Mouse (Mus musculus): Measurements from ENCODE around the gene Ak7. TPM values are rescaled to one million over a fixed set of nuclear protein-coding genes. Genes with fewer than 3 reads are reported as not detected.

Gene Ak7
- 0.73 and 1.3 TPM in 2 replicates for polyA plus RNA-seq (2015; fragmentation: Nextera tagmentation; extraction: Ambion mirVana)

GRCm38 (mm10) chr12:105705799-105706487 lies at the start of gene Ak7:
Ak7 (plus strand) TSS chr12:105705976.

GRCm38 (mm10) chr12:105683933-105684901 lies 21.6 kb upstream of the Ak7 start, which contains the start of gene Gskip:
Gskip (plus strand) TSS chr12:105684829.

GRCm38 (mm10) chr12:105685001-105685691 lies 20.6 kb upstream of the Ak7 start, which contains the start of gene Atg2b:
Atg2b (minus strand) TSS chr12:105685211.

GRCm38 (mm10) chr12:105784196-105784999 lies 78.6 kb downstream of the Ak7 start, which contains the start of gene Papola:
Papola (plus strand) TSS chr12:105784694.

Other genes starting within 250 kb of the Ak7 start
- gene Bdkrb2, start 142.8 kb upstream of the Ak7 start, polyA plus RNA-seq (2015; fragmentation: Nextera tagmentation; extraction: Ambion mirVana): 1.7 and 2.2 TPM in 2 replicates
- 0.22 and 0.28 TPM in 2 replicates for gene Bdkrb1, start 102.9 kb upstream of the Ak7 start, polyA plus RNA-seq (2015; fragmentation: Nextera tagmentation; extraction: Ambion mirVana)
- 23.1 and 23.4 TPM in 2 replicates for gene Gskip, start 21.1 kb upstream of the Ak7 start, polyA plus RNA-seq (2015; fragmentation: Nextera tagmentation; extraction: Ambion mirVana)
- 9.4 and 12.3 TPM in 2 replicates for gene Atg2b, start 20.8 kb upstream of the Ak7 start, polyA plus RNA-seq (2015; fragmentation: Nextera tagmentation; extraction: Ambion mirVana)
- gene Papola, start 78.7 kb downstream of the Ak7 start, polyA plus RNA-seq (2015; fragmentation: Nextera tagmentation; extraction: Ambion mirVana): 99.5 and 107 TPM in 2 replicates